Mouse (Mus musculus): ENCODE results near the gene Pcsk6. TPM values are rescaled to one million over a fixed set of nuclear protein-coding genes. Genes with fewer than 3 reads are reported as not detected.
"Not testable (repeated sequence)": the region's sequence is repeated elsewhere in the genome, so short reads cannot be mapped to it uniquely, and the experiment has no call there.

Gene Pcsk6
- total and polyA plus RNA-seq, 3 experiments: 0.01 TPM; not detected in 2

DNA sequence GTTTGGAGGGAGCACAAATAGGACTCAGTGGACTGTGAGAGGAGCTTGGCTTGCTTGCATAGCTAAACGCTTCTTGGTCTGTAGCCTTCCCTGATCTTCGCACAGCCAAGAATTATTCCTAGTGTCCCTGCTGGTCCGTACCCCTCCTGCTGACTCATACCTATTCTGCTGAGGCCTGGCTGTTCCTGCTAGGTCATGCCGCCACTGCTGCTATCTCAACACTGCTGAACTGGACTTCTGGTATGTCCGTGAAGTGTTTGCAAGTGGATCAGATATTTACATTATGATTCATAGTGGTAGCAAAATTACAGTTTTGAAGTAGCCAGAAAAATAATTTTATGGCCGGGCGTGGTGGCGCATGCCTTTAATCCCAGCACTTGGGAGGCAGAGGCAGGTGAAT, 44.0 kb upstream of the Pcsk6 start:
- no peak for DNase-seq (ENCODE audit: low read depth, low spot score)
- Histone ChIP-seq H3K36me3 (ENCODE audit: control insufficient read depth in 1 of 2, insufficient read depth in 2 of 2, low read length in 2 of 2) (no peaks in the 10 kb centered on the region), H3K4me3 (ENCODE audit: control insufficient read depth in 1 of 2, insufficient read depth in 1 of 2, low read depth in 2 of 2, low read length in 2 of 2) (no peak overlapping the region), H3K9me3 (replicated peaks; ENCODE audit: insufficient read depth, low read length) (no peaks in the 10 kb centered on the region), H3K4me1 (ENCODE audit: control insufficient read depth in 1 of 2, insufficient read depth in 2 of 2, low read length in 2 of 2) (no peaks in the 10 kb centered on the region), H3K27me3 (ENCODE audit: control insufficient read depth in 1 of 2, insufficient read depth in 2 of 2, low read length in 2 of 2) (no peaks in the 10 kb centered on the region), H3K27ac (ENCODE audit: control insufficient read depth, low read depth, low read length) (no peak overlapping the region), H3K9ac (ENCODE audit: control insufficient read depth, low read depth, low read length, poor library complexity, severe bottlenecking) (no peak overlapping the region), H3K79me2 (ENCODE audit: control insufficient read depth, insufficient read depth, low read length, poor library complexity) (no peaks in the 10 kb centered on the region)
- no peak for TF ChIP-seq ETS1 (IDR thresholded peaks at IDR 0.05; ENCODE audit: low read depth, low read length)
- TF ChIP-seq CHD1 (IDR thresholded peaks at IDR 0.05; ENCODE audit: low read depth, low read length): no peak
- no peak for TF ChIP-seq MAZ (IDR thresholded peaks at IDR 0.05; ENCODE audit: low read depth, low read length)
- TF ChIP-seq CHD2 (IDR thresholded peaks at IDR 0.05; ENCODE audit: low read length): no peak
- TF ChIP-seq GABPA (IDR thresholded peaks at IDR 0.05; ENCODE audit: low read depth, low read length): no peak
- no peak for TF ChIP-seq RAD21 (IDR thresholded peaks at IDR 0.05; ENCODE audit: low read depth, low read length)
- TF ChIP-seq TCF12 (IDR thresholded peaks at IDR 0.05; ENCODE audit: low read depth, low read length): no peak
- no peak for TF ChIP-seq ELF1 (IDR thresholded peaks at IDR 0.05; ENCODE audit: low read depth, low read length)
- no peak for TF ChIP-seq MAX (IDR thresholded peaks at IDR 0.05; ENCODE audit: low read length)
- no peak for TF ChIP-seq E2F4 (IDR thresholded peaks at IDR 0.05; ENCODE audit: borderline replicate concordance, low read depth, low read length)
- TF ChIP-seq EP300 (IDR thresholded peaks at IDR 0.05; ENCODE audit: low read depth in 1 of 2, low read length in 2 of 2): no peak
- TF ChIP-seq MYC (IDR thresholded peaks at IDR 0.05; ENCODE audit: low read depth, low read length): no peak
- TF ChIP-seq POLR2AphosphoS2 (IDR thresholded peaks at IDR 0.05; ENCODE audit: low read length): no peak
- no peak for TF ChIP-seq GATA1 (IDR thresholded peaks at IDR 0.05; ENCODE audit: low read depth, low read length)
- TF ChIP-seq JUND (IDR thresholded peaks at IDR 0.05; ENCODE audit: low read depth, low read length): no peak
- TF ChIP-seq ZKSCAN1 (IDR thresholded peaks at IDR 0.05; ENCODE audit: low read depth, low read length): no peak
- TF ChIP-seq MXI1 (IDR thresholded peaks at IDR 0.05; ENCODE audit: low read depth, low read length): no peak

- no peak overlapping the region for H3K4me3 ChIP-seq (ENCODE audit: control insufficient read depth in 1 of 2, insufficient read depth in 1 of 2, low read depth in 2 of 2, low read length in 2 of 2)
- H3K36me3 ChIP-seq (ENCODE audit: control insufficient read depth in 1 of 2, insufficient read depth in 2 of 2, low read length in 2 of 2): no peaks in the 10 kb centered on the region
- no peaks in the 10 kb centered on the region for H3K79me2 ChIP-seq (ENCODE audit: control insufficient read depth, insufficient read depth, low read length, poor library complexity)
- no peak overlapping the region for H3K9ac ChIP-seq (ENCODE audit: control insufficient read depth, low read depth, low read length, poor library complexity, severe bottlenecking)
- no peak for DNase-seq (ENCODE audit: low read depth, low spot score)
- H3K27ac ChIP-seq (ENCODE audit: control insufficient read depth, low read depth, low read length): no peak overlapping the region
- no peaks in the 10 kb centered on the region for H3K4me1 ChIP-seq (ENCODE audit: control insufficient read depth in 1 of 2, insufficient read depth in 2 of 2, low read length in 2 of 2)
- H3K9me3 ChIP-seq (replicated peaks; ENCODE audit: insufficient read depth, low read length): no peaks in the 10 kb centered on the region
- no peaks in the 10 kb centered on the region for H3K27me3 ChIP-seq (ENCODE audit: control insufficient read depth in 1 of 2, insufficient read depth in 2 of 2, low read length in 2 of 2)
- no peak for TF ChIP-seq CHD2 (IDR thresholded peaks at IDR 0.05; ENCODE audit: low read length)
- TF ChIP-seq USF2 (IDR thresholded peaks at IDR 0.05; ENCODE audit: borderline replicate concordance in 1 of 2, insufficient read depth in 1 of 2, low read depth in 1 of 2, low read length in 2 of 2): no peak
- TF ChIP-seq ZMIZ1 (IDR thresholded peaks at IDR 0.05; ENCODE audit: low read depth, low read length): no peak
- TF ChIP-seq KAT2A (conservative IDR thresholded peaks at IDR 0.05; ENCODE audit: low read depth, low read length): no peak
- TF ChIP-seq ZNF384 (IDR thresholded peaks at IDR 0.05; ENCODE audit: low read depth, low read length): no peak
- TF ChIP-seq RCOR1 (IDR thresholded peaks at IDR 0.05; ENCODE audit: low read depth, low read length): no peak
- no peak for TF ChIP-seq SMC3 (IDR thresholded peaks at IDR 0.05; ENCODE audit: low read depth, low read length)
- no peak for TF ChIP-seq POLR2A (IDR thresholded peaks at IDR 0.05; ENCODE audit: control insufficient read depth in 1 of 2, insufficient read depth in 1 of 2, low read depth in 1 of 2, low read length in 2 of 2, poor library complexity in 1 of 2)
- no peak for TF ChIP-seq MXI1 (IDR thresholded peaks at IDR 0.05; ENCODE audit: low read depth, low read length)
- no peak for TF ChIP-seq POLR2AphosphoS5 (IDR thresholded peaks at IDR 0.05; ENCODE audit: borderline replicate concordance, low read depth, low read length)
- TF ChIP-seq TAL1 (IDR thresholded peaks at IDR 0.05; ENCODE audit: low read length): no peak
- no peak for TF ChIP-seq CTCF (IDR thresholded peaks at IDR 0.05 in 2 of 3, conservative IDR thresholded peaks at IDR 0.05 in 1 of 3; ENCODE audit: control insufficient read depth in 1 of 3, insufficient read depth in 1 of 3, low read depth in 2 of 3, low read length in 3 of 3, poor library complexity in 1 of 3, severe bottlenecking in 1 of 3)
- no peak for TF ChIP-seq UBTF (IDR thresholded peaks at IDR 0.05; ENCODE audit: borderline replicate concordance, insufficient read depth, low read depth, low read length)
- TF ChIP-seq ZKSCAN1 (IDR thresholded peaks at IDR 0.05; ENCODE audit: low read depth, low read length): no peak
- TF ChIP-seq CHD1 (IDR thresholded peaks at IDR 0.05; ENCODE audit: low read depth, low read length): no peak
Measured at GRCm38 (mm10) chr7:65820391-65820790, 41.1 kb upstream of the Pcsk6 start.

- H3K79me2 ChIP-seq (ENCODE audit: control insufficient read depth, insufficient read depth, low read length, poor library complexity); H3K9ac ChIP-seq (ENCODE audit: control insufficient read depth, low read depth, low read length, poor library complexity, severe bottlenecking); H3K4me3 ChIP-seq (ENCODE audit: control insufficient read depth in 1 of 2, insufficient read depth in 1 of 2, low read depth in 2 of 2, low read length in 2 of 2); DNase-seq (ENCODE audit: low read depth, low spot score); H3K36me3 ChIP-seq (ENCODE audit: control insufficient read depth in 1 of 2, insufficient read depth in 2 of 2, low read length in 2 of 2); H3K4me1 ChIP-seq (ENCODE audit: control insufficient read depth in 1 of 2, insufficient read depth in 2 of 2, low read length in 2 of 2); H3K27me3 ChIP-seq (ENCODE audit: control insufficient read depth in 1 of 2, insufficient read depth in 2 of 2, low read length in 2 of 2); H3K9me3 ChIP-seq (replicated peaks; ENCODE audit: insufficient read depth, low read length); H3K27ac ChIP-seq (ENCODE audit: control insufficient read depth, low read depth, low read length): not testable (repeated sequence)
Measured at GRCm38 (mm10) chr7:65821901-65822300, 39.6 kb upstream of the Pcsk6 start.
